Mouse (Mus musculus): ENCODE results near the gene Sectm1b. TPM values are rescaled to one million over a fixed set of nuclear protein-coding genes. Genes with fewer than 3 reads are reported as not detected.
"Not testable (repeated sequence)": the region's sequence is repeated elsewhere in the genome, so short reads cannot be mapped to it uniquely, and the experiment has no call there.

The Sectm1b gene
- polyA plus RNA-seq, 1 experiment from 2014 or later = not detected

DNA sequence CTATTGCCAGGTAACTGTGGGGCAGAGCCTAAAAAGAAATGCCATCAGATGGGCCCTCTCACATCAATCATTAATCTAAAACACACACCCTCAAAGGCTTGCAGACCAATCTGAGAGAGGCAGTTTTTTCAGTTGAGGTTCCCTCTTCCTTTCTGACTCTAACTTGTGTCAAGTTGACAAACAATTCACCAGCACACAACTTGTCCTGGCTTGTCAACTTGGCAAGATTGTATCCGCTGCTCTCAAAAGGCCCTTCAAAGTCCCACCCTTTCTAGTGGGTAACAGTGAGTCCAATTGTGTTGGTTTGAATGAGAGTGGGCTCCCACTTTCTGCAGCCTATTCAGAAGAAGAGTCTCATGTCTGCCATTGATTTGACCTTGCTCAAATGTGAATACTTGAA is 18.1 kb downstream of the Sectm1b start:
- Histone ChIP-seq H3K4me1 (no peaks in the 10 kb centered on the region), H3K9ac (replicated peaks) (no peak overlapping the region), H3K9me3 (replicated peaks) (no peaks in the 10 kb centered on the region), H3K27ac (replicated peaks) (no peak overlapping the region), H3K36me3 (no peaks in the 10 kb centered on the region), H3K27me3 (replicated peaks) (no peaks in the 10 kb centered on the region; the same call in 1 of the 2 replicates), H3K4me2 (no peak overlapping the region), H3K4me3 (replicated peaks) (no peak overlapping the region)
- 38% methylated on average over 1 of the region's 1 CpGs for WGBS
- ATAC-seq (ENCODE audit: low FRiP score) = no peak

DNA sequence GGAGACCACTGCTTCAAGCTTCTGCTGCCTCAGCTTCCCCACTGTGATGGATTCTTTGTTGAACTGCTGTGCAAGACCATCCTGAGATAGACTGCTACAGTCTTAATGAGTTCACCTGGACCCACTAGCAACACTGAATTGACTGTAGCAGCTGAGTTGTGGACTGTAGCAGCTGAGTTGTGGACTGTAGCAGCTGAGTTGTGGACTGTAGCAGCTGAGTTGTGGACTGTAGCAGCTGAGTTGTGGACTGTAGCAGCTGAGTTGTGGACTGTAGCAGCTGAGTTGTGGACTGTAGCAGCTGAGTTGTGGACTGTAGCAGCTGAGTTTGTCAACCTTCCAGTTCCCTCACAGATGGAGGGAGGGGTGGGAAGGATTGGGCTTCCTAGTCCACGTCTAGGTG is 20.3 kb downstream of the Sectm1b start:
- ATAC-seq (ENCODE audit: low FRiP score); H3K4me1 ChIP-seq; H3K4me3 ChIP-seq (replicated peaks); H3K27ac ChIP-seq (replicated peaks); H3K36me3 ChIP-seq; H3K27me3 ChIP-seq (replicated peaks); H3K9ac ChIP-seq (replicated peaks); H3K9me3 ChIP-seq (replicated peaks); H3K4me2 ChIP-seq: not testable (repeated sequence)
- WGBS = 79% methylated on average over 1 of the region's 1 CpGs

DNA sequence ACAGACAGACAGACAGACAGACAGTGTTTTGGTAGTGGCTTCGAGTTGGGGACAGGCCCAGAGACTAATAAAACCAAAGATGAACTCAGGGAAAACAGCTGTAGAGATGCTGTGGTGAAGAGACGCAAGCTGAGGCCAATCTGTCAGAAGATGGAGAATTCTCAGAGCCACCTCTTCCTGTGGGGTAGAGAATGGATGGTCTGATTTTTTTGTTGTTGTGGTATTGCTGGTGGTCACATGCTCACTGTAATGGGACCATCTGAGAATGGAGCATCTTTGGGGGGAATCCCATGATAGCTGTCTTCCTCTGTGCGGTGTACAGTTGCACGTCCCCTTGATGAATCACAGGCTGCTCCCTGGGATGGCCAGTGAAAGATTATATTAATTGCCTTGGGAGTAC is 20.9 kb downstream of the Sectm1b start:
- Histone ChIP-seq H3K9ac (replicated peaks) (no peak overlapping the region), H3K9me3 (replicated peaks) (no peaks in the 10 kb centered on the region), H3K27me3 (replicated peaks) (no peaks in the 10 kb centered on the region; the same call in 1 of the 2 replicates), H3K36me3 (no peaks in the 10 kb centered on the region), H3K4me2 (no peak overlapping the region), H3K4me3 (replicated peaks) (no peak overlapping the region), H3K4me1 (no peaks in the 10 kb centered on the region), H3K27ac (replicated peaks) (no peak overlapping the region)
- no peak for ATAC-seq (ENCODE audit: low FRiP score)
- WGBS = 79% methylated on average over 4 of the region's 4 CpGs

DNA sequence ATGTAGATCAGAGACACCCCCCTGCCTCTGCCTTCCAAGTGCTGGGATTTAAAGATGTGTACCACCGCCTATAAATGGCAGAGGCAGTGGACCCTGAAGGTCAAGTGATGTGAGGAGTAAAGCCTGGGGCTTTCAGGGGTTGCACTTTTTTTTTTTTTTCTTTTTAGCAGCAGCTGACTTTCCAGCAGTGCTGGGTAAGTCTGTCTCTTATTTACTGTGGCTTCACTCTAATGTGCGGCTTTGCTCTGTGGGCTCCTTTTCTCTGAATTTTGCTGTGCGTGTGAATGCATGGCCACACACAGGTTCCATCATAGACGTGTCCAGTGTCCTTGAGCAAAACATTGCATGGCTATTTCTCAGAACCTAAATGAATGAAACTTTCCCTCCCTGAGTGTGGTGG is 21.7 kb downstream of the Sectm1b start:
- H3K4me3 ChIP-seq (replicated peaks) = no peak overlapping the region
- H3K4me2 ChIP-seq = no peak overlapping the region
- no peaks in the 10 kb centered on the region for H3K9me3 ChIP-seq (replicated peaks)
- WGBS = 74% methylated on average over 4 of the region's 4 CpGs
- H3K4me1 ChIP-seq = no peaks in the 10 kb centered on the region
- no peaks in the 10 kb centered on the region; the same call in 1 of the 2 replicates for H3K27me3 ChIP-seq (replicated peaks)
- no peaks in the 10 kb centered on the region for H3K36me3 ChIP-seq
- no peak overlapping the region for H3K9ac ChIP-seq (replicated peaks)
- ATAC-seq (ENCODE audit: low FRiP score) = no peak
- no peak overlapping the region for H3K27ac ChIP-seq (replicated peaks)

DNA sequence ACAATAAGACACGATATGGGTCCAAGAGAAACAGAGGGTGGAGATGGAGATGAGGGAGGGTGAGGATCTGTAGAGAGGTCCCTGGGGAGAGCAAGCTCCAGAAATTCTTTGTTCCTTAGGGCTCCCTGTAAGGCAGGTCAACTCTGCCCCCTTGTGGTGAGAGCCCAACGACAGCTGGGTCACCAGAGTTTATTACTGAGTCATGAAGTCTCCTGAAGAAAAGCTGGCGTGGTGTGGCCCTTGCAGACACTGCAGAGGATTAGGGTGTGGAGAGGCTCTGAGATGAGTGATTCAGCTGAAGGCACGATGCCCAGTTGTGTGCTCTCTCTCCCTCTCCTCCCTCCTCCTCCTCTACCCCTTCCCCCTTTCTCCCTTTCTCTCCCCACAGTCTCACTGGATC is 22.2 kb downstream of the Sectm1b start:
- no peak for ATAC-seq (ENCODE audit: low FRiP score)
- H3K4me2 ChIP-seq = no peak overlapping the region
- no peak overlapping the region for H3K27ac ChIP-seq (replicated peaks)
- WGBS = 7% methylated on average over 4 of the region's 4 CpGs
- H3K4me3 ChIP-seq (replicated peaks) = no peak overlapping the region
- no peaks in the 10 kb centered on the region; the same call in 1 of the 2 replicates for H3K27me3 ChIP-seq (replicated peaks)
- H3K36me3 ChIP-seq = no peaks in the 10 kb centered on the region
- no peaks in the 10 kb centered on the region for H3K4me1 ChIP-seq
- H3K9ac ChIP-seq (replicated peaks) = no peak overlapping the region
- no peaks in the 10 kb centered on the region for H3K9me3 ChIP-seq (replicated peaks)

DNA sequence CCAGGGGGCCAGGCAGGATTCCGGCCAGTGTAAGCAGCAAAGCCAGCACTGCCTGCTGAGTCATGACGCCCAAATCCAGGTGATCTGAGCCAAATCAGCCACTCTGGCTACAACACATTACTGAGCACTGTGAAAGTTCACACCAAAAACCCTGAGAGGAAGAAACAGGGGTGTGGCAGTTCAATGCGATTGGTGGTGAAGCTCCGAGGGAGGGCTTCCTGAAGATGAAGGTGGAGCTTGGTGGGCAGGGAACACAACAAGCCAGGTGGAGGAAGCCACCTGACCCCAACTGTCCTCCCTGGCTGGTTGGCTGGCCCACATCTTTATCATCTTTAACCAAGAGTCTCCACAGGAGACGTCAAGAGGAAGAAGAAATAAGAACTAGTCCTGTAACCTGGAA is 24.1 kb downstream of the Sectm1b start, which contains the start of gene Cd7:
Gene Cd7, minus strand, starts transcription at position 117 of the 400 bp plus-strand sequence.
- no peaks in the 10 kb centered on the region for H3K36me3 ChIP-seq
- H3K27ac ChIP-seq (replicated peaks) = no peak within 1 kb of the TSS
- no peaks in the 10 kb centered on the region for H3K4me1 ChIP-seq
- no peak within 1 kb of the TSS for H3K4me3 ChIP-seq (replicated peaks)
- no peaks in the 10 kb centered on the region; the same call in 1 of the 2 replicates for H3K27me3 ChIP-seq (replicated peaks)
- no peak within 1 kb of the TSS for H3K4me2 ChIP-seq
- H3K9ac ChIP-seq (replicated peaks) = no peak within 1 kb of the TSS
- H3K9me3 ChIP-seq (replicated peaks) = no peaks in the 10 kb centered on the region
- no peak for ATAC-seq (ENCODE audit: low FRiP score)
- 79% methylated on average over 5 of the region's 5 CpGs for WGBS

DNA sequence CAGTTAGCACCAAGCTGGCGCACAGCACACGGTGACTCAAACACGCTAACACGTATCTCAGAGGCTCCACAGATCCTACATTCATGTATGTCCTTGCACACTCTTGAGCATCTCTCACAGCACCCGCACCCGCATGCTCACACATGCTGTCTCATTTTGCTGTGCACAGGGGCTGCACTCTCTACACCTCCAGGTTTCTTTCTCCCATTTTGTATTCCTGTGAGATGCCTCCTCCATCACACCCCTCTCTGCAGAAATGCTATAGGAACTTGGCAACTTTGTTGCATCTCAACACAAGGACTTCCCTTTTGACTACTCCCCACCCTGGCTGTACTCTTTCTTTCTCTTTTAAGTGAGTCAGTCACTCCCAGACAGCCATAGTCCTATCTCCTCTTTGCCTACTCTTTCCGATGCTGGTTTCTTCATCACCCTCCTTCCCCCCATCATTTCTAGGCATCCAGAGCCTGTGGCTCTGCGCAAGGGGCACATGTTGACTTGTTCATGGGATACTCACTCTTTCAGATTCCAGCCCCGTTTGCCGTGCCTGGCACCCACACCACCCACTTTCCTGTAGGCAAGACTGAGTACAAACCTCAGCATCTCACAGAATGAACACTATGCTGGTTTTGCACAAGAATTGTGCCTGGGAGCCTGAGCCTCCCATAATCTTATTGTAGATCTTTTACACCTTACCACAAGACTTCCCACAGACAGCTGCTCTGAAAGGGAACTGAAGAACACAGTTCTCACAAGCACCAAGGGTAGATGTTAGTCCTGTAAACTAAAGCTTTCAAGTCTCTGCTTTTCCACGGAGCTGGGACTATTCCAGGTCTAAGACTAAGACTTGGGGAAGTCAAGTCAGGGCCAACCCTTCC is 24.8 kb downstream of the Sectm1b start:
- Histone ChIP-seq H3K4me1 (no peaks in the 10 kb centered on the region), H3K27me3 (replicated peaks) (no peaks in the 10 kb centered on the region), H3K9ac (replicated peaks) (no peak overlapping the region), H3K27ac (replicated peaks) (no peak overlapping the region), H3K36me3 (no peaks in the 10 kb centered on the region), H3K4me3 (replicated peaks) (no peak overlapping the region), H3K4me2 (no peak overlapping the region), H3K9me3 (replicated peaks) (no peaks in the 10 kb centered on the region)
- WGBS = 91% methylated on average over 11 of the region's 11 CpGs
- no peak for ATAC-seq (ENCODE audit: low FRiP score)

DNA sequence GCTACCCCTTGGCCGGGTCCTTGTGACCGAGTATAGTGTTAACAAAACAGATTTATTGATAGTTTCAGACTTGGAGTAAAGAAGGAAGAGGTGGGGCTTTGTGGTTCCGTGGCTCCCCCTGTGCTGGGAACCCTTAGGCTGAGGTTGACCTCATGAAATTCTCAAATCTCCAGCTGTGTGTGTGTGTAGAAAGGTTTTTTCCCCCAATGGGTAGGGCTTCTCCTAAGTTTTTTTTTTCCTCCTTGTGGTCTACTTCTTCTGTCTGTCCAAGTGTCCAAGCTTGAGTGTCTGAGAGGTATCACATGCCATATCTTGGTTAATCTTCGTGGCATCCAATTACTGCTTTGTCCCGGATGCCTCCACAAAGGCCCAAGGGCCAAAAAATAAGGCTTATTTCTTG is 30.3 kb downstream of the Sectm1b start:
- no peak for ATAC-seq (ENCODE audit: low FRiP score)
- Histone ChIP-seq H3K4me1 (no peaks in the 10 kb centered on the region), H3K27me3 (replicated peaks) (no peaks in the 10 kb centered on the region), H3K9ac (replicated peaks) (no peak overlapping the region), H3K27ac (replicated peaks) (no peak overlapping the region), H3K9me3 (replicated peaks) (no peaks in the 10 kb centered on the region), H3K4me2 (no peak overlapping the region), H3K36me3 (no peaks in the 10 kb centered on the region), H3K4me3 (replicated peaks) (no peak overlapping the region)
- 86% methylated on average over 5 of the region's 5 CpGs for WGBS

DNA sequence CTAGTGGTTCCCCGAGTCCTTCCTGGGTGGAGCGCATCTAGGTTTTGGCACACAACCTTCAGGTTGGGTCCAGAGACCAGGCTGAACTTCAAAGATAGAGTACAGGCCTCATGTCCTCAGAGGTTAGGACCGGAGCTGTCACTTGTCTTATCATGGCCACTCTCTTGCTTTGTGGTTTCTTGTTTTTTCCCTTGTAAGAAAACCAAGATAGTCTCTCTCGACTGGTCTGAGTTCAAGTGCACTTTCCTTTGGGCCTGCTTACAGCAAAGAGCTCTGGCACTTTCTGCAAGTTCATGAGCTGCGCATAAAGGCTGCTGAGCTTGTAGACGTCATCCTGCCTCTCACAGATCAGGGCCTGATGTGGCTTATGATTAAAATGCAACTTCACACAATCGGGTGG is 36.1 kb downstream of the Sectm1b start:
- Histone ChIP-seq H3K4me1 (no peaks in the 10 kb centered on the region), H3K9ac (replicated peaks) (no peak overlapping the region), H3K9me3 (replicated peaks) (no peaks in the 10 kb centered on the region), H3K27ac (replicated peaks) (no peak overlapping the region), H3K4me2 (no peak overlapping the region), H3K36me3 (no peaks in the 10 kb centered on the region), H3K4me3 (replicated peaks) (no peak overlapping the region), H3K27me3 (replicated peaks) (no peaks in the 10 kb centered on the region)
- WGBS = 90% methylated on average over 7 of the region's 7 CpGs
- ATAC-seq (ENCODE audit: low FRiP score) = no peak

DNA sequence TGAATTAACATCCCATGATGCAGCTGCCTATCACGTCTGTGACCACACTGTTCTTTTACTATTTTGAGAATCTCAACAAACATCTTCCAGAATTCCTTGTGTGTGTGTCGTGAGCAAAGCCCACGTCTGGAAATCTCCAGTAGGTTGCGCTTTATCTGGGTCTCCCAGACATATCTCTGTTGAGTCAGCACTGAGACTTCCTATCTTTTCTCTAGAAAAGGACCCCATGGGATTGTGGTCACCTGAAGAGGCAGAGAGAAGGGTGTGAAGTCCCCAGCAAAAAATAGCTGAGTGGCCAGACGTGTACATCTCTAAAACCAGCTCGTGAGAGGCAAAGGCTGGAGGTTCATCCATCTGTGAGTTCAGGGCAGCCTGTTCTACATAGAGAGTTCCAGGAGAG is 39.2 kb downstream of the Sectm1b start:
- WGBS = 82% methylated on average over 6 of the region's 6 CpGs
- Histone ChIP-seq H3K27me3 (replicated peaks) (no peaks in the 10 kb centered on the region), H3K9ac (replicated peaks) (no peak overlapping the region), H3K36me3 (no peaks in the 10 kb centered on the region), H3K4me2 (no peak overlapping the region), H3K9me3 (replicated peaks) (no peaks in the 10 kb centered on the region), H3K4me3 (replicated peaks) (no peak overlapping the region), H3K4me1 (no peaks in the 10 kb centered on the region), H3K27ac (replicated peaks) (no peak overlapping the region)
- no peak for ATAC-seq (ENCODE audit: low FRiP score)

DNA sequence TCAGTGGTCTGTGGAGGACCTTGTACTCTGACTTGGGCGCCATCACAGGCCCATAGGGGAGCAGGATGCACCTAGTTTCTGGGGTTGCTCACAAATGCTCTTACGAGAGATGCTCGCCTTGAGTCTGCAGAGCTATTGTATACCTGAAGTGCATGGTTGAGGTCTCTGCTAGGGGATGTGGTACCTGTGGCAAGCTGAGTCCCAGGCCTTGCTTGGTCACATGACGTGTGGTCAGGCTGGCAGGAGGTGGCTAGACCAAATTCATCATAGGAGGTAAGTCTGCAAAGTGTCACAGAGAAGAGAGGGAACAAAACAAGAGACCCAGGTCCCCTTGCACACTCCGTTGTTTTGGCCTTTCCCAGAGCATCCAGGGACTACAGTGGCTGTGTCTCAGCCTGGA is 43.9 kb downstream of the Sectm1b start:
- H3K4me1 ChIP-seq = no peaks in the 10 kb centered on the region
- WGBS = 87% methylated on average over 5 of the region's 5 CpGs
- H3K4me3 ChIP-seq (replicated peaks) = no peak overlapping the region
- ATAC-seq (ENCODE audit: low FRiP score) = no peak
- H3K9ac ChIP-seq (replicated peaks) = no peak overlapping the region
- H3K9me3 ChIP-seq (replicated peaks) = no peaks in the 10 kb centered on the region
- H3K36me3 ChIP-seq = no peaks in the 10 kb centered on the region
- H3K27ac ChIP-seq (replicated peaks) = no peak overlapping the region
- H3K4me2 ChIP-seq = no peak overlapping the region
- no peaks in the 10 kb centered on the region for H3K27me3 ChIP-seq (replicated peaks)

DNA sequence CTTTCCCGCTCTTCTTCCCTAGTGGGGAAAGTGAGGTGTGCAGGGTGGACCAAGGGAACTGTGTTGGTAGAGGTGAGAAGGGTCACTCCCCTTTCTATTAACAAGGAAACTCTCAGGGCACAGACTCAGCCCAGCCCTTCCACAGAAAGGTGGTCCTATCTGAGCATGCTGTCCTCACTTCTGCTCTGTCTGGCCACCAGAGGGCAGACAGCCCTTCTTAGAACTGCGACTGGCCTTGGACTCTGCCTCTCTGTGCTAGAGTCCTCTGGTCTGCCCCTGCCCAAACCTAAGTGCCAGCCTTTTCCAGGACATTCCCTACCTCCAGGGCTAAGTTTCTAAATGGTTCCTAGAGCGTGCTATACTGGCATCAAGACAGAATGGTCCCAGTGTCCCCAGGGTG is 45.7 kb downstream of the Sectm1b start:
- no peak overlapping the region for H3K27ac ChIP-seq (replicated peaks)
- H3K9ac ChIP-seq (replicated peaks) = no peak overlapping the region
- no peaks in the 10 kb centered on the region for H3K27me3 ChIP-seq (replicated peaks)
- no peak overlapping the region for H3K4me3 ChIP-seq (replicated peaks)
- no peak overlapping the region for H3K4me2 ChIP-seq
- WGBS = 56% methylated on average over 3 of the region's 3 CpGs
- H3K9me3 ChIP-seq (replicated peaks) = no peaks in the 10 kb centered on the region
- ATAC-seq (ENCODE audit: low FRiP score) = no peak
- no peaks in the 10 kb centered on the region for H3K4me1 ChIP-seq
- no peaks in the 10 kb centered on the region for H3K36me3 ChIP-seq
